Mouse (Mus musculus): ENCODE measurements around the gene Tmem151b.

The Tmem151b gene

DNA sequence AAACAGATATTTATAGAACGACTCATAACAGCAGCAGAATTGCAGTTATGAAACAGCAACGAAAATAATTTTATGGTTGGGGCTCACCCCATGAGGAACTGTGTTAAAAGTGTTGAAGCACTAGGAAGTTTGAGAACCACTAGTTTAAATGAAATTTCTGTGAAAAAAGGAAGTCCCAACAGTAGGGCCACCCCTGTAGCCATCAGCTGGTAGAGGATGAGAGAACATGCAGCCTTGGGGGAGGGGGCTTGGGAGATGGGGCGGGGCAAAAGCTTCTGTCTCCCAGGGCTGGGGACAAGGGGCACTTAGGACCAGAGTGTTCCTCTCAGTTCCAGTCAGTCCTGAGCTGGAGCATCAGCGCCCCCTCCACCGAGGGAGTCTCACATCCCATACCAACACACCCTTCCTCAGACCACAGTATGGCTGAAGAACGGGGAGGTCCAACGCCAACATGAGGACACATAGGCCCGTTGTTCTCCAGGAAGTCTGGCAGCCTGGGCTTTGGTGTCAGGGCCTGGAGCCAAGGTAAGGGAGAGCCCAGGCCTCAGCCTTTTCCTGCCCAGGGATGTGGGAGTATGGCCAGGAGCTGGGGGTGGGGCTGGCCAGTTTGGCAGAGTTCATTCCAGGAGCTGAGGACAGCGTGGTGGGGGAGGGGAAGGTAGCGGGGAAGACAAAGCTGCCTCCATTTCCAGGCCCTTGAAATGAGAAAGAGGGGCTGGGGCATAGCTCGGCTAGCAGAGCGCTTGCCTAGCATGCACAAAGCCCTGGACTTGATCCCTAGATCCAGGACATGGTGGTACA, 34.8 kb upstream of the Tmem151b start:
- DNase-seq: peak; percentile 74

DNA sequence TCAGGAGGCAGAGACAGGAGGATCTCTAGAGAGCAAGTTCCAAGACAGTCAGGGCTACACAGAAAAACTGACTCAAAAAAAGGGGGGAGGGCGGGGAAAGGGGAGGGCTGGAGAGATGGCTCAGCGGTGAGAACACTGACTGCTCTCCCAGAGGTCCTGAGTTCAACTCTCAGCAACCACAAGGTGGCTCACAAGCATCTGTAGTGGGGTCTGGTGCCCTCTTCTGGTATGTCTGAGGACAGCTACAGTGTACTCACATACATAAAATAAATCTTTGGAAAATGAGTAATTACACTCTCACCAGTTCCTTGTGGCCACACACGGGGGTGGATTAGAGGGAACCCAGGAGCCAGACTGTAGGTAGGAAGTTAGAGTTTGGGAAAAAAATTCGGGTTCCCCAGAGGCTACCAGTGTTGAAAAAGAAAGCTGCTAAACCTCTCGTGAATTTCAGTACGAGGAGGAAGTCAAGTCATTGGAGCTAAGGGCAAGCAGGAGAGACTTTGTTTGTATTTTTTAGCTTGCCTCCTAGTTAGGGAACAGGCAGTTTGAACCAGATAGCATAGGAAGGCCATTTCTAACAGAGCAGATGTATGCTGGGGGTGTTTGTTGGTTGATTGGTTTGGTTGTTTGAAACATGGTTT, 33.4 kb upstream of the Tmem151b start:
- peak; percentile 10 for DNase-seq

DNA sequence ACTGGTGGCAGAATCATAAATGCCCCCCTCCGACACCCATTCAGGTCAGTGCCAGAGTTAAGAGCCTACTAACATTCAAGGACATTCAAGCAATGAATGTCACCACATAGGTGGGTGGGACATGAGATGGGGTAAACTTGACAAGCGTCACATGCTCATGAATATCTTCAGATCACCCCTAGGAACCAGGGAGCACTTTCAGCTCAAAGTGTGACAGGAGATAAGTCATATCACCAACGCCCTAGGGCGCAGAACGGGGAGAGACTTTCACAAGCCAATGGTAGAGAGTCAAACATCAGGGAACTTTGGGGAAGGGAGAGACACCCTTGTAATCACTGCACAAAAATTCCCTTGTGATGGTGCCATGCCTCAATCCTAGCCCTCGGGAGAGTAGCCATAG, 32.7 kb upstream of the Tmem151b start:
- DNase-seq: no peak

DNA sequence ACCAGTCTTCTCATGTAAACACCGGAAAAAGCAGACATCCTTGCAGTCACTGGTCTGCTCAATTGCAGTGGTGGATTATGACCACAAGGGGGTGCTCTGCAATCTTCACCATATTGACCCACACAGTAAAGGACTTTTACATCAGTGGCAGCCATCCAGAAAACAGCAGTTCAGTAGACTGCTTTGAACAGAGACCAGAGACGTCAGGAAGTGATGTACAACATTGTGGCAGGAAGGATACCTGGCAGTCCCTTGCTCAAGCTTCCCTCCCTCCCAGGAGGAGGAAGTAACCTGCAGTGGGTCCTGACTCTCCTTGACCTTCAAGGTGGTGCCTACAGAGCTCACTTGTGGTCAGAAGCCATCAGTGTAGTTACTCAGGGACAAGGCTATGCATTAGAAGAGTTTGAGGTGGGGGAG, 32.1 kb upstream of the Tmem151b start:
- DNase-seq: no peak

DNA sequence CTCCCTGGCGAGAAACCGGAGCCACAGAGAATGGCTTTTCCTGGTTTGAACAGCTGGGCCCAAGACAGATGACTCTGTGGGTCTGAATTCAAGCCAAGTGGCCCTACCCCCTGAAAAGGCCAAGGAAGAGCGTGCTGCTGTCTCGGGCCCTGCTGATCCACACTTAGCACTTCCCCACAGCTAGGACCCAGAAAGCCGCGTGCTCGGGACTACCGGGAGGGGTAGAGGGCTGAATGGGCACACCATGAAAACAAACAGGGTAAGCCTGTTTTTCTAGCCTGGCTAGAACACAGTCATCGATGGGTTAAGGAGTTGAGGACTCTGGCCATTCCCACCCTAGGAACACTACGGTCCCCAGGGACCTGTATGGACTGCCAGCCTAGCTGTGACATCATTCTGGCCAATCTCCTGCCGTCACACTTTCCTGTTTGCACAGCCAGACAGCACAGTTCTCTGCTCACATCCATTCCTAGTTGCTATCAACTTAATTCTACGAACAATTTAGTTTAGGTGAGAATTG, 31.5 kb upstream of the Tmem151b start:
- DNase-seq: no peak

DNA sequence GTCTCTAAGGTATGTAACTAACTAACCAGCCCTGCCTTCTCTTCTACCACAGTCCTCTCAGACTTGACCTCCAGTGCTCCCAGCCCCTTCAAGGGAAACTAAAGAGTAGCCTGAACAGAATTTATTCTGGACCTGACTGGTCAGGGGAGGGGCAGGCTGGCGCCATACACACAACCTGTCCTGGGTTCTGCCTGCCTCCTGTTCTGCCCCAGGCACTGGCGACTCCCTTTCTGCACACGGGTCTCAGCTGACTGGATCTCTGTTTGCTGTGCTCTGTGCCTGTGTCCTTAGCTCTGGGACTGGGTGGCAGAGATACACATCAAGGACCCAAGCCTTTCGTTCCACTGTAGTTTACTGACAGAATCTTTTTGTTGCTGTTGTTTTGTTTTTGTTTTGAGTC, 30.1 kb upstream of the Tmem151b start:
- no peak for DNase-seq

DNA sequence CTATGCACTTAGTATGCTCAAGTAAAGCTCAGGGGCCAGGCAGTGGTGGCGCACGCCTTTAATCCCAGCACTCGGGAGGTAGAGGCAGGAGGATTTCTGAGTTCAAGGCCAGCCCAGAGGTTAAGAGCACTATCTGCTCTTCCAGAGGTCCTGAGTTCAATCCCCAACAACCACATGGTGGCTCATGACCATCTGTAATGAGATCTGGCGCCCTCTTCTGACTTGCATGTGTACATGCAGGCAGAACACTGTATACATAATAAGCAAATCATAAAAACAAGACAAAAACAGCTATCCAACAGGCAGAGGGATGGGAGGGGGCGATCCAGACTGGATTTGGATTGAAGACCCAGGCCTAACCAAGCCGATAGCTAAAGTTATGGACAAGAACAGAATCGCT, 29.4 kb upstream of the Tmem151b start:
- DNase-seq: no peak

DNA sequence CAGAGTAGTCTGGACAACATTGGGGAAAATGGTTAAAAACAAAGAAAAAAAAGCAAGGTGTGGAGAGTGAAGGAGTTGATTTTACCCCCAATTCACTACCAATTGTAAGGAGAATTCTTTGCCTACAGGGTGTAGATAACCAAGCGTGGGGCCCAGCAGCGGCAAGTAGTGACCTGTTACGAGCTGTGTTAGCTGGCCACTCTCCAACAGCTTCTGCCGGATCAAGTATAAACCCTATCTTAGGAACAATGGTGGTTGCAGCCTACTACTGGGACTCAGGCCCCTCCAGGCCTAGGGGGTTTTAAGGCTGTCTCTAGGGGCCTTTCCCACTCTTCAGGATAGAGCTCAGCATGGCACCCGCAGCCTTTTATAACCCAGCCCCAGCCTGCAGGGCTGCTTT, 28.8 kb upstream of the Tmem151b start:
- no peak for DNase-seq

DNA sequence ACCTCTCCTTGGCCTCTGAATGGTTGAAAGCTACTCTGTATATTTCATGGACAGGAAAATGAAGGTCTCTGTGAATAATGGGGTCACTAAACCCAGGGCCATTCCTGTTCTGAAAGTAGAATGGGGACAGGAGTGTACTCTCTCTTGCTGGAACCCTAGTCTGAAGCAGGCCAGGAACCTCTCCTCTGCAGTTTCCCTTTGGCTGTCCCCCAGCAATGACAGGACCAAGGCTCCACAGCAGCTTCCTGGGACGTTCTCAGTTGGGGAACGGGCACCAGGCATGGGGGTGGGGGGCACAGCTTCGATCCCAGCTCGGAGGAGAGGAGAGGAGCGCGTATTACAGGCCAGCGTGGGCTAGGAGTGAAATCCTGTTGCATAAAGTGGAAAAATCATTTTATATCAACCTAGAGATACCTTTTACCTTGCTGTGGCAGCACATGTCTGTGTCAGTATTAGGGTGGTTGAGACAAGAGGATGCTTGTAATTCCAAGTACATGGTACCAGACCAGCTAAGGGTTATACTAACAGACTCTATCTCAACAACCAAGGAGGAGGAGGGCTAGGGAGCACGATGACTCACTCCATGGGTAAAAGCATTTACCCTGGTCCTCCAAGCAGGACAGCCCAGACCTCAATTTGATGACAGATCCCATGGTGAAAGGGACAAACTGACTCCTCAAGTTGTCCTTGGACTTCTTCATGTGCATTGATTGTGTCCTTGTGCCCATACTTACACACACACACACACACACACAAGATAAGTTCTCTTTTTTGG, 25.8 kb upstream of the Tmem151b start:
- no peak for DNase-seq

DNA sequence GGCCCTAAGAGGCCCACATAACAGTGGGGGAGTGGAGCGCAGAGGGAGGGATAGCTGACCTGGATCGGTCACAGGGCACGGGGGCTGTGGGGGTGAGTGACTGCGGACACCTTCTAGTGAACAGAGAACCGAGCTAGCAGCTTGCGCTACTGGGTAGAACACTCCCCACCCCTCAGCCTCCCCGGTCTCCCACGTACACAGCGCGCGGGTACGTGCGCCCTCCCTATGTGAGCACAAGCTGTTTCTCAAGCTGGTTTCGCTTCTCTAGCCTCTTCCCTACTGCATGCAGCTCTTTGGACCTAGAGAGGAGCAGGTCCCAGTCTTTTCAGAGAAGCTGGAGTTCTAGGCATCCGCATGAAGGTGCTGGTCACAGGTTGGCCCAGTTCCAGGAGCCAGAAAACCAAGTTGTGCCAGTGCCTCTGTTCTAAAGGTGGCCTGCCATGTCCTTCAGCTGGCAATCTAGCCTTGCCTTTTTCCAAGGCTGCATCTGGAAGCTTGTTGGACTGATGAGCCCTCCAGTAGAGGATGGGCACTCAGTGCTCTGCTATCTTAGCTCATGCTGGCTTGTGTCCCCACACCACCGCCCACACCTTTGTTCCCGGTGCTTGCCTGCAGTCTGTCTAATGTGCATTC, 24.8 kb upstream of the Tmem151b start:
- DNase-seq: peak; percentile 83

DNA sequence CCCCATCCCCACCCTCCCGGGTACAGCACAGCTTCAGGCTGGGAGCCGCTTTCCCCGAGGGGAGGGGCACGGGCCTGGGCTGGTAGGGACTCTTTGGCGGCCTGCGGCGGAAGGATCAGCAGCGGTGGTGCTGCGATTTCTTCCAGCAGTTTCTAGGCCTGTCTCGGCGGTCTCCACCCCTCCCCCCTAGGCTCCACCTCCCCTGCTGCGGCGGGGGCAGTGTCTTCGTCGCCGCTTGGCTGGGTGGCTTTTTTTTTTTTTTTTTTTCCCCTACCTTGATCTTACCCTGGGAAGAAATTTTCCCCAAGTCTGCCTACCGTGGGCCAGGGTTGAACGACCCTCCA, 24.3 kb upstream of the Tmem151b start:
- peak; percentile 95 for DNase-seq

DNA sequence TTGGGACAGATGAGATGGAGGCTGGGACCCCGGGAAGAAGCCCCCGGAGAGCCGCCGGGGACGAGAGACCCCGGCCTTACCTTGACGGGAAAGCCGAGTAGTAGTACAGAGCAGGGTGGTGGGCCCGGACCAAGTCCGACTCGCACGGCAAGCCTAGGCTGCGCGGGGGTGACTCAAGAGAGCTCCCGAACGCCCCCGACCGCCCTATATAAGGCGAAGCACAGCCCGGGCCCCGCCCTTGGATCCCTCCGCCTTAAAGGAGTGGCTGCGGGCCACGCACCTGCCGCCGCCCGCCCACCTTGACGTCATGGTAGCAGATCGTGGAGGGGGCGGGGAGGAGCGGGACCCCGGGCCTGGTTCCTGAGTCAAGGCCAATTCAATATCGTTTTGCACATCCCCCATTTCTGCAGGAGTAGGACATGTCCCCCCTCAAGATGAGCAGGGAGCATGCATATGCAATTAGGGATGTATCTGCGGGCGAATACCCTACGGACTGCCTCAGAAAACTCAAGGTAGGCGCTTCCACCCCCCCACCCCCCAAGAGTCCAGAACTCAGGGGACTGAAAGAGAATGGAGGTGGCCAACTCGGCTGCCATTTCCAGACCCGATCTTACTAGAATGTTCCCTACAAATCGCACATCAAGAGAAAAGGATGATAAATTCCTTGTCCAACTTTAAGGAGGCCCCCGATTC, 23.8 kb upstream of the Tmem151b start, which contains the start of gene Hsp90ab1:
Hsp90ab1 (minus strand) TSS at position 185 of the 693 bp plus-strand sequence.
- DNase-seq: peak; percentile 98

DNA sequence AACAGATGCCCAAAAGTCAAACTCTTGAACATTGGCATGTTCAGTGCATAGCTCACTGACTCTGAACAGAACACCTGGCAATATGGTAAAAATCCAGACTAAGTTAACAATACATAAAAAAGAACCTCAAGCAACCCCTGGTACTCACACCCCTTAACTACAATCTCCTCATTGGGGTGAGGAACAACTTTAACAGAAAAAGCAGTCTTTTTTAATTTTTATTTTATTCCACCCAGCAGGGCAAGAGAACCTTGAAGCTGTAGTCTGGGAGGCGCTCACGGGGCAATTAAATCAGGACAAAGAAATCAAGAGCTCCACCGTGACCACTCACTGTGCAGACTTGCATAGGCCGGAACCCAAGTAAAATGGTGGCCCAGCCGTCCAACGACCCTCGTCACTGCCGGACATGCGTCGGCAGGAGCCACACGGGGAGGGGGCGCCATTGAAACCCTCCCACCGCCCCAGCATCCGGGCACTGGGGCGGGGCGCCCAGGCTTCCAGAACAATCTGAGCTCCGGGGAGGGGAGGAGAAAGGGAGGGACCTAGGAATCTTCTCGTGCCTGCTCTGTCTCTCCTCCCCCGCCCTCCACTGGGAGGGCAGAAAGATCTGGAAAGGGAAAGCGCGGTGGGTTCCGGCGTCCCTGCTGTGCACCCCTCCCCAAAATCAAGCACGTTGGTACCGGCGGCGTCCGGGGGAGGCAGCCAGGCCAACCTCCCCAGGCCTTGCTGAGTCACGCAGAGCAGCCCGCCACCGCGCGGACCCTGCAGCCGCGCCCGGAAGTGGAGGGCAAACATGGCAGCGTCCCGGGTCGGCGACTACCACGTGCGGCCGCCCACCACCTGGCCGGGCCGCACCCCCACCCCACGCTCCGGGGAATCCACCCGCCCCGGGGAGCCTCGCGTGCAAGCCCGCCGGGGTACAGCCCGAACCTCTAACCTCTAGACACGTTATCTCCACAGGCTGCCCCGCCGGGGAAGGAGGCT, 22.9 kb upstream of the Tmem151b start:
- DNase-seq: peak; percentile 67

DNA sequence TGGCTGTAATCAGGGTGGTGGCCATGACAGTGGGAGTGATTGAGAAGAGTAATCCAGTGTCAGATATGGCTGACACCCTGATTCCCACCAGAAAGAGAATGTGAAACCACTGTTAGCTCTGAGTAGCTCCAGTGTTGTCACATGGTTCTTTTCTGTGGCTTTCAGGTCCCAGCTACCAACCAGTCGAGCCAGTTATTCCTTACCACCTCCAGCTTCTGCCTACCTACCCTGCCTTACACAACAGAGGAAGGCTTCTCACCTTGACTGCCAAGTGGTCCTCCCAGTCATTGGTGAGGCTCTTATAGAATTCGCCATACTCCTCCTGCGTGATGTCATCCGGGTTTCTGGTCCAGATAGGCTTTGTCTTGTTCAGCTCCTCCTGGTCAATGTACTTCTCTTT, 20.5 kb upstream of the Tmem151b start:
- DNase-seq: no peak

DNA sequence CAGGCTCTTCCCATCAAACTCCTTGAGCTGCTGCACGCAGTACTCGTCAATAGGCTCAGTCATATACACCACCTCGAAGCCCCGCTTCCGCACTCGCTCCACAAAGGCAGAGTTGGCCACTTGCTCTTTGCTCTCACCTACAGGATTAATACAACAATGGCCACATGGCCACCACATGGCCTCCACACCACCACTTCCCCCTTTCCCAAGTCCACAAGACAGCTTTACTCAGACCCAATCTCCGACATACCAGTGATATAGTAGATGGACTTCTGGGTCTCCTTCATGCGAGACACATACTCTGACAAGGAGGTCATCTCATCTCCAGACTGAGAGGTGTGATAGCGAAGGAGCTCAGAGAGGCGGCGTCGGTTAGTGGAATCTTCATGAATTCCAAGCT, 19.5 kb upstream of the Tmem151b start:
- DNase-seq: no peak

DNA sequence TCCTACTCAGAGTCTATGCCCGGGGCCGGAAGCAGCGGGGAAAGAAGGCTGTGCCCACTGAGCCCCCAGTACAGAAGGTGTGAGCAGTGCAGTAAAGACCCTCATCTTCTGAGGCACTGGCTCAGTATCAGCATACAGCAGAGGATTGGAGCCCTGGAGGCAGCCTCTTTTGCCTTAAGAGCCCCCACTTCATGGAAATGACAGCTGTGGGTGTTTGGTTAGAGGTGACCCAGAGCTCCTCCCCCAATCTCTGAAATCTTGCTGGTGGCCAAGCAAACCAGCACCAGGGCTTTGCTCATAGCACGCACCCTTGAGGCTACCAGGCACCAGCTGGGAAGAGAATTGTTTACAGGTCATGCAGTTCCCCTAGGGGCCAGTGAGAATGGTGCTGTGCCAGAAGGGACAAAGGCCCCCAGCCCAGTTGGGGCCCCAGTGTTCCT, 17.7 kb upstream of the Tmem151b start:
- DNase-seq: no peak

DNA sequence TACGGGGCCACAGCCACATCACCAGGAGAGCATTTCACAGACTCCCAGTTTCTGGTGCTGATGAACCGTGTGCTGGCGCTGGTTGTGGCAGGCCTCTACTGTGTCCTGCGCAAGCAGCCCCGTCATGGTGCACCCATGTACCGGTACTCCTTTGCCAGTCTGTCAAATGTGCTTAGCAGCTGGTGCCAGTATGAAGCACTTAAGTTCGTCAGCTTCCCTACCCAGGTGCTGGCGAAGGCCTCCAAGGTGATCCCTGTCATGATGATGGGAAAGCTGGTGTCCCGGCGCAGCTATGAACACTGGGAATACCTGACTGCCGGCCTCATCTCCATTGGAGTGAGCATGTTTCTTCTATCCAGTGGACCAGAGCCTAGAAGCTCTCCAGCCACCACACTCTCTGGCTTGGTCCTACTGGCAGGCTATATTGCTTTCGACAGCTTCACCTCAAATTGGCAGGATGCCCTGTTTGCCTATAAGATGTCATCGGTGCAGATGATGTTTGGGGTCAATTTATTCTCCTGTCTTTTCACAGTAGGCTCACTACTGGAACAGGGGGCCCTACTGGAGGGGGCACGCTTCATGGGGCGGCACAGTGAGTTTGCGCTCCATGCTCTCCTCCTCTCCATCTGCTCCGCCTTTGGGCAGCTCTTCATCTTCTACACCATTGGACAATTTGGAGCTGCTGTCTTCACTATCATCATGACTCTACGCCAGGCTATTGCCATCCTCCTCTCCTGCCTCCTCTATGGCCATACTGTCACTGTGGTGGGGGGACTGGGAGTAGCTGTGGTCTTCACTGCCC, 17.1 kb upstream of the Tmem151b start:
- no peak for DNase-seq

DNA sequence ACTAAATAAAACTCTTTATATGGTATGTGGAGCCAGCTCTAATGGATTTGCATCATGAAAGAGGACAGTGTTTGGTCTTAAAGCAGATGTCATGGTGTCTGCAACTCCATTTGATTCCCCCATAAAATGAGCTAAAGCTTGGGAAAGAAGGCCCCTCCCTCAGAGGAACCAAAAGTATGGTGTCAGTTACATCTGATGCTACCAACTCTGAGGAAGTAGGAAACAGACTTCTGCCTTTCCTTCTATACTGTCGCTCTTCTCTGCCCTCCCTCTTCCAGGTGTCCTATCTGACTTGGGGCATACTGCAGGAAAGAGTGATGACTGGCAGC, 16.5 kb upstream of the Tmem151b start:
- DNase-seq: no peak

DNA sequence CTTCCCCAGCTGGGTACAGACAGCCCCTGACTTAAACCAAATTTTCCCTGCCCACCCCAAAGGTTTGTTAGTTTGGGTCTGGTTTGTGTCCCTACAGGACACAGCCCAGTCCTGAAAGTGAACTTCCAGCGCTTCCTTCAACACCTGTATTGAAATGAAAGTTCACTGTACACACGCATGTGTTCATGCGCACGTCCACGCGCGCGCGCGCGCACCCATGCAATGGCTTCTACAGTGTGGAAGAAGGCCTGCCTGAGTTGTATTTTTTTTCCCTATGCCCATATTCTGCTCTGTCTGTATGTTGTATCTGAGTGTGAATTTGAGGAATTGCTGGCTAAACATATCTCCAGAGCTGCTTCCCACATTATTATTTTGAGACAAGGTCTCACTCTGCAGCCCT, 15.6 kb upstream of the Tmem151b start:
- no peak for DNase-seq

DNA sequence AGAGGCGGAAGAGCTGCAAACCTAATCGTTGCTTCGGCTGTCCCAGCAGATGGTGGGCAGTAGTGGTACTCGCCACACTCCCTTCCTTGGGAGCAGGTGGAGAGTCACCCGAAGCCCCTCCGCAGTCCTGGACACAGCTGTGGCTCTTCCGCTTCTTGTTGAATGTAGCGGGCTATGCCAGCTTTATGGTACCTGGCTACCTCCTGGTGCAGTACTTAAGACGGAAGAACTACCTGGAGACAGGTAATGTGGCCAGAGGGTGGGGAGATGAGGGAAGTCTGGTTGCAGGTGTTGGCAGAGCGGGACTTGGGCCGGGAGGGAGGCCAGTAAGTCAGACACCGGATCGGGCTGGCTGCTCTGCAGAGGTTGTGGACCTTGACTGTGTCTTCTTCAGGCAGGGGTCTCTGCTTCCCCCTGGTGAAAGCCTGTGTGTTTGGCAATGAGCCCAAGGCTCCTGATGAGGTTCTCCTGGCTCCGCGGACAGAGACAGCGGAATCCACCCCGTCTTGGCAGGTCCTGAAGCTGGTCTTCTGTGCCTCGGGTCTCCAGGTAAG, 15.1 kb upstream of the Tmem151b start:
- DNase-seq: no peak

All from cerebellum, adult 11 months (tissue).